Mouse (Mus musculus): ENCODE measurements at regions not wholly inside any gene's neighbourhood (a gene's known extent, or its start where the extent isn't known, plus 50 kb on each side); places are given as distances from the start of the nearest gene placed in this dataset.

- TF ChIP-seq CTCF (IDR thresholded peaks at IDR 0.05; ENCODE audit: extremely low read depth, insufficient read length, insufficient replicate concordance, low read depth, low read length): no peak
- TF ChIP-seq POLR2A (IDR thresholded peaks at IDR 0.05; ENCODE audit: low read depth, low read length): no peak
Measured at GRCm38 (mm10) chr14:106393978-106394377, 288.0 kb downstream of the Trim52 start.

Measured in small intestine, adult 2 months (tissue).